Mouse (Mus musculus): Measurements from ENCODE around the gene Adgrb3. TPM values are rescaled to one million over a fixed set of nuclear protein-coding genes. Genes with fewer than 3 reads are reported as not detected.

The Adgrb3 gene
- polyA plus RNA-seq, 1 experiment from 2014 or later = not detected

DNA sequence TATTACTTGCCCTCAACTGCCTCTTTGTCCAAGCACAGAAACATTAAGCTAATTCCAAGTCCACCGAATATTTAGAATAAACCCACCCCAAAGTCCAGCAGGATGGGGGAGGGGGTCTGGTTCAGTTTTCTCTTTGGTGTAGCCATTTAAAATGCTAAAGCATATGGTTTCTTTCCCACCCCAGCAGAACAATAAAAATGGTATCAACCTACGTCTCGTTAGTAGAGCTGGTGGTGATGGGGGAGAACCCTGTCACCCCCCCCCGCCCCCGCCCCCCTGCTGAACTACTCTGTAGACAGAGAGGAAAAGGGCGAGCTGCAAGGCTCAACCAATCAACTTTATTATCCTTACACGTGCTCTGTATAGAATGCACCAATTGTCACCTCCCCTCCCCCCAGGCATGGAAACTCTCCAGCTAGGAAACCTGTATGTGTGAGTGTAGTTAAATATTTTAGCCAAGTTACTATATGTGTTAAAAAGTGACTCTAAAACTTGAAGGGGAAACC is 600.2 kb downstream of the Adgrb3 start:
- H3K27me3 ChIP-seq = no peaks in the 10 kb centered on the region
- DNase-seq (ENCODE audit: low read depth, low spot score) (no peak), ATAC-seq (no peak)
- in situ Hi-C loops (cut with MboI; ENCODE audit: low pct_unique_long_range_greater_than_20kb) = no loop called here
- TF ChIP-seq CTCF (IDR thresholded peaks at IDR 0.05) = no peak
- POLR2A ChIA-PET = no interaction called here
- CTCF ChIA-PET = no interaction called here

DNA sequence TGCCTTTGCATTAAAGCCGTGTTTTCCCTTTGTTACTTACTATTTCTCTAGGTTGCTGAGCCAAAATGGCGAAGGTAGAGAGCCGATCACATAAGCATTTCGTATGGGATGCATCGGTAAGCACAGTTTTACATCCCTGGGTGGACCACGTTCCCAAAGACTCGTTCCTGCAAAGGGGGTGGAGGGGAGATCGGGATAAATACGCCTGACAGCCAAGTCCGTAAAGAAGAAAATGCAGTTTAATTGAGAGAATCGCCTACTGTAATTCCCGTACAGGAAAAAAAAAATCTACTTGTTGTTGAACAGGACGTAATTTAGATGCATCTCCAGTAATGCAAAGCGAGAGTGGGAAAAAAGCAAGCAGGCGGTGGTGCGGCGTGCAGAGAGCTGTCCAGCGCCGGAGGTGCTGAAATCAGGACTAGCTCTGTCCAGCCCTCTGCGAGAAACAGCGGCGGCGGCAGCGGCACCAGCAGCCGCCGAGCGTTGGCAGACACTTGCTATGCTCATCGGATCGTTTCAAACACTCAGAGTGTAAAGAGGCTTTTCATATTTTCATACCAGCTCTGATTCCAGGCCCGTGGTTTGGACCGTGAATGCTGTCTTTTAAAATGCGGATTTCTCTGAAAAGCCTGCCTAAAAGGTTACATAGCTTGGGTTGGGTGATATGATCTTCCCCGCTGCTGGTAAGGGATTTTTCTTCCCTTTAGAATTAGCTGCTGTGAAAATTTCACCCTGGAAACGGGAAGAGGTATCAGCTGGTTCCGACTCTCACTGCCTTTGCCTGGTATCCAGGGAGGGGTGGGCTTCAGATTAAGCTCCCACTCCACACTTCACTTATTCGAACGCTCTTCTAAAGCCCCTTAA is 600.9 kb downstream of the Adgrb3 start:
- ChIA-PET POLR2A (no interaction called here), CTCF (no interaction called here)
- ATAC-seq = peak; percentile 62

DNA sequence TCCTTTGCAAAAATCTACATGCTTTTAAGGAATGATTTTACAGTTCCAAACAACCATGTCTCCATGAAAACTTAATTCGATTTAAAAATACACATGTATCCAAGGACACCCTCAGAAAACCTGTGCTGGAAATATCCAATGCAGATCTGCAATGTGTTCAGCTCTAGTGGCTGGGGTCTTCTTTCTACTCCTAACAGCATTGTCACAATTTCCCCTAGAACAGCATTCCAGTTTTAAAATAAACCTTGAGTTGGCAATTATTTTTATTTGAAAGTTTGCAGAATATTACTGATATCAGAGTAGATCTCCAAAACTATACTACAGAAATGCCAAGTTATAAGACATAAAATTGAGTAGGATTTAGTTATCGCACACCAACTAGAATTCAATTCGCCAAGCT is 601.6 kb downstream of the Adgrb3 start:
- no peak for TF ChIP-seq CTCF (IDR thresholded peaks at IDR 0.05)
- ChIA-PET POLR2A (no interaction called here), CTCF (no interaction called here)
- DNase-seq (ENCODE audit: low read depth, low spot score) (no peak), ATAC-seq (no peak)
- in situ Hi-C loops (cut with MboI; ENCODE audit: low pct_unique_long_range_greater_than_20kb) = no loop called here
- no peaks in the 10 kb centered on the region for H3K27me3 ChIP-seq

More for the DNA sequence above, 600.9 kb downstream of the Adgrb3 start:
- no peaks in the 10 kb centered on the region for H3K27me3 ChIP-seq
- no peak for DNase-seq (ENCODE audit: low read depth, low spot score)
- in situ Hi-C loops (cut with MboI; ENCODE audit: low pct_unique_long_range_greater_than_20kb) = no loop called here
- TF ChIP-seq CTCF (IDR thresholded peaks at IDR 0.05) = no peak

DNA sequence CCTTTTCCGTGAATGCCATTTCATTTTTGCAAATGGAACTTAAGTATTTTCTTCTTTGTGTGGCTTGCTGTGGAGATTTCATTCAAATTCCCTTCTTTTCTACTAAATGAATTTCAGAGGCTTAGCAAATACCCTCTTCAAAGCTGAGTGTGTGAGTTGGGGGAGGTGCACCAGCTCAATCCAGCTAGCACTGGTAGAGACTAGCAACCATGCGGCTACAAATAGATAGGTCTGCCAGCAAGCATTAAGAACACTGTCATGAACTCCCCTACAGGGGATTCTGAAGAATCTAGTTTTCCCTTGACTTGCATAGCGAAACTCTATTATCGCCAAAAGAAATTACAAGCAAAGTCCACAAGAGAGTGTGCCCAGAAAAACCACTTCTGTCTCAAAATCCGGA is 624.9 kb downstream of the Adgrb3 start:
- ChIA-PET CTCF (no interaction called here), POLR2A (no interaction called here)
- H3K27me3 ChIP-seq = no peaks in the 10 kb centered on the region
- ATAC-seq (no peak), DNase-seq (ENCODE audit: low read depth, low spot score) (no peak)
- no peak for TF ChIP-seq CTCF (IDR thresholded peaks at IDR 0.05)
- in situ Hi-C loops (cut with MboI; ENCODE audit: low pct_unique_long_range_greater_than_20kb) = no loop called here

DNA sequence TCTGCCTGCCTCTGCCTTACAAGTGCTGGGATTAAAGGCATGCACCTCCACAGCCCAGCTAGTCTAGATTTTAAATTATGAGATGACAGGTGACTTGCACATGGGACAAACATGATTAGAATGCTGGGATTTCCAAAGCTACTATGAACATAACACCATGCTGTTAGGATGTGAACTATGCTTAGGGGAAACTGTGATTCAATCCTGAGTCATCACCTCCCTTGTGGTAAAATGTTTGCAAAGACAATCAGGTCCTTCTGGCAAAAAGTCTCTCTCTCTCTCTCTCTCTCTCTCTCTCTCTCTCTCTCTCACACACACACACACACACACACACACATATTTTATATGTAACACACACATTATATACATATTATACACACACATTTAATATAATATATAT is 630.1 kb downstream of the Adgrb3 start:
- no peak for TF ChIP-seq CTCF (IDR thresholded peaks at IDR 0.05)
- ATAC-seq (no peak), DNase-seq (ENCODE audit: low read depth, low spot score) (no peak)
- CTCF ChIA-PET = no interaction called here
- POLR2A ChIA-PET = no interaction called here
- in situ Hi-C loops (cut with MboI; ENCODE audit: low pct_unique_long_range_greater_than_20kb) = no loop called here
- no peaks in the 10 kb centered on the region for H3K27me3 ChIP-seq

DNA sequence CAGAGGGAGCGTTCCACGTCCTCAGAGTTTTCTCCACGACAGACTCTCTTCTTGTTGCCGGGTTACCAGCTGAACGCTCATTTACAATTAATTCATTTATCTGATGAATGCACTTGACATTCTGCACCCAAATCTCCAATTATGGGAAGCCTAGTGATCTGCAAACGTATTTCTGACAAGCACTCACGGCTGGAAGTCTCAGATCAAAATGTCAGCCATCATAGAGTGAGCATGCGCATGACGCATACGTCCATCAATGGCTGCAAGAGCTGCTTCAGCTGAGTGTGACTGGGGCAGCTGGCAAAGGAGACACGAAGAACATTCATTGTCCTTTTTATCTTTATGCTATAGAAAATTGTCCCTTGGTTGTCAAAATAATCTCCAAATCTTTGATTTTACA is 637.5 kb downstream of the Adgrb3 start:
- ATAC-seq (no peak), DNase-seq (ENCODE audit: low read depth, low spot score) (no peak)
- H3K27me3 ChIP-seq = no peaks in the 10 kb centered on the region
- CTCF ChIA-PET = no interaction called here
- TF ChIP-seq CTCF (IDR thresholded peaks at IDR 0.05) = no peak
- POLR2A ChIA-PET = no interaction called here
- in situ Hi-C loops (cut with MboI; ENCODE audit: low pct_unique_long_range_greater_than_20kb) = no loop called here

DNA sequence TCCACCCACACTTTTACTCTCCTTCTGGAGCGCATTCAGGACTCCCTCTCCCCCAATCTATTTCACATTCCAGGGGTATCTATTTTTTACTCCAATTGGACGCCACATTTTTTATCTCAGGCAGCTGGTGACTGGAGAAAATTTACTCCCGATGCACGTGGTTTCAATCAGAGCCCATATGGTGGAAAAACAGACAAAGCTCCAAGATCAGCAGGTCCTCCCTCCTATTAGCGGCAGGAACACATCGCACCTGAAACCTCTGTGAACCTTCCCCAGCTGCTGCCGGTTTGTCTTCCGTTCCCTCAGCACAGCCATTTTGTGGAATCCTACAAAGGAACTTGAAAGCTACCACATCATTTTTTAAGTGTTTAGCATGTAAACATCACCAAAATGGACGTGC is 640.2 kb downstream of the Adgrb3 start:
- ATAC-seq (no peak), DNase-seq (ENCODE audit: low read depth, low spot score) (no peak)
- in situ Hi-C loops (cut with MboI; ENCODE audit: low pct_unique_long_range_greater_than_20kb) = no loop called here
- ChIA-PET CTCF (no interaction called here), POLR2A (no interaction called here)
- no peak for TF ChIP-seq CTCF (IDR thresholded peaks at IDR 0.05)
- peaks cover 3% of the 10 kb centered on the region for H3K27me3 ChIP-seq

DNA sequence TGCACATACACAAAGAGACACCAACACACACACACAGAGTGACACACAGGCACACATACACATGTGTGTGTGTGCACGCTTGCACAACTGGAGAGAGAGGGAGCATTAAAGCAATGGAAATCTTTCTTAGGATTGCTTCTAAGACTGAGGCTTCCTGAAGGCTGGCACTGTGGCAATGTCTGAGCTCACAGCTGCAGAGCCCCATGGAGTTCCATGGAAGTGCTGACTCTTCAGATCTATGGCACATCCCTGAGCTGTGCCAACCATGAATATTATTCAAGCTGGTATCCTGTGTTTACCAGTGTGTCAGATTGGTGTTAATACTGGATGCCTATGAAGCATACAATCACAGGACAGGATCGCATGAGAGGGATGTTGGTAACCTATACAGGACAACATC is 643.6 kb downstream of the Adgrb3 start:
- TF ChIP-seq CTCF (IDR thresholded peaks at IDR 0.05) = no peak

DNA sequence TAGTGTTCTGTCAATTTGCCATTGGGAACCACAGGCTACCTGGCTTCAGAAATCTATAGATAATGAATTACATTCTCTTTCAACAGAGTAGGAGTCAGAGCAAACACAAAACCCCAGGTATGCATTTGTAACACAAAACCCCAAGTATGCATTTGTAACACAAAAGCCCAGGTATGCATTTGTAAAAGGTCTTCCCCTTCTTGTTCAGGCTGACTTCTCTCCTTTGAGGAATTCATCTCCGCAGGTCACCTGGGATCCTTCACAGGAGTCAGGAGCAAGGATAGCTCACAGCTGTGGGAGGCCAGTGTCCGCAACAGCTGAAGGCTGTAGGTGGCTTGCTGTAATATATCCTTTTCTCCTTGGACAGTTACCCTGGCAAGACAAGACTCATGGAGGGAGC is 647.6 kb downstream of the Adgrb3 start:
- ChIA-PET CTCF (no interaction called here), POLR2A (no interaction called here)
- DNase-seq (ENCODE audit: low read depth, low spot score) = no peak
- H3K27me3 ChIP-seq = peaks cover 4% of the 10 kb centered on the region
- no peak for ATAC-seq
- in situ Hi-C loops (cut with MboI; ENCODE audit: low pct_unique_long_range_greater_than_20kb) = no loop called here
- TF ChIP-seq CTCF (IDR thresholded peaks at IDR 0.05) = no peak

More for the DNA sequence above, 643.6 kb downstream of the Adgrb3 start:
- no peak for DNase-seq (ENCODE audit: low read depth, low spot score)
- peaks cover 4% of the 10 kb centered on the region for H3K27me3 ChIP-seq
- in situ Hi-C loops (cut with MboI; ENCODE audit: low pct_unique_long_range_greater_than_20kb) = no loop called here
- ChIA-PET POLR2A (no interaction called here), CTCF (no interaction called here)
- no peak for ATAC-seq

DNA sequence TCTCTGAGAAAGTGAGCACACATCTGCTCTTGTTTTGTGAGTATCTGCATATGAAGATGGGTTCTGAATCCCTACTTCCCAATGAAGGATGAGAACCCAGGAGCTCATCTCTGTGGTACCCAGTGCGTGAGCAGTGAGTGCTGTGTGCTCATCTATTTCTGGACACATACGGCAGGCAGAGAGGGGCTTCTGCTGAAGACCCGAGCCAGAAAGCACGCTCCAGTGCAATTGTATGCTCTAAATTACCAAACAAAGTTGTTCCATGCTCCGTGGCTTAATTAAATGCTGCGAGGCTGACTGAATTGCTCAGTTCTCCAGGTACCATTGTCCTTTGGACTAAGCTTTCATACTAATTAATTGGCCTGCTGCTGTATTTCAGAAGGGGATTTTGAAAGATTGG is 648.9 kb downstream of the Adgrb3 start:
- ATAC-seq (no peak), DNase-seq (ENCODE audit: low read depth, low spot score) (no peak)
- no peak for TF ChIP-seq CTCF (IDR thresholded peaks at IDR 0.05)
- in situ Hi-C loops (cut with MboI; ENCODE audit: low pct_unique_long_range_greater_than_20kb) = no loop called here
- ChIA-PET CTCF (no interaction called here), POLR2A (no interaction called here)
- H3K27me3 ChIP-seq = peaks cover 4% of the 10 kb centered on the region

DNA sequence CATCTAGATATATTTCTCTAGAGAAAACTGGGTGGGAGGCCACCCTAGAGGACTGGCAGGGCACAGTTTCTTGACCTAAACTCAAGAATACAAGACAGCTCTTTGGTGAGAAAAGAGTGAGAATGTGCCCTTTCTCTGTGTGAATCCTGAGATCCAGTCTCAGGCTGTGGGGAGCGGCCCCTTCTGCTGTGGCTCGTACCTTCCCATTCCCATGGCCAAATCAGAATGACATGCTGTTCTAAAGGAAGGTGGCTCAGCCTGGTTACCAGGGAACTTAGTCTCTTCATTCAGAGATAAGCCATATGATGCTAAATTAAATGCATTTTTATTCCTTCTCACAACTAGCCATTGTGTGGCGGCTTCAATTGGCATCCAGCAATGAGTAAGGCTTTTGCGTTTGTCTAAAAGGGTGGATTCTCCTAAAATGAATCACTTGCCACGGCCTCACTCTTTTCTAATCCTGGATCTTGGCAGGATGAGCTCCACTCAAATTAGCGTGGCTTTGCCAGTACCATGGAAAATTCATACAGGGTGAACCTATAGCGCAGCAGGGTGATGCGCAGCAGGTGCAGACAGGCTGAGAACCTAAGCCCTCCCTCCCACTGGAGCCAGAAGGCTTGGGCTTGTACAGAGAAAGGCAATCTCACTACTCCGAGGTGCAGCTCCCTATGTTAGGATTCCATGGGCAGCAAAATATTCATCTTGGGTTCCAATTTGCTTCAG is 649.5 kb downstream of the Adgrb3 start:
- in situ Hi-C loops (cut with MboI; ENCODE audit: low pct_unique_long_range_greater_than_20kb) = no loop called here
- ChIA-PET CTCF (no interaction called here), POLR2A (no interaction called here)
- DNase-seq (ENCODE audit: low read depth, low spot score) (no peak), ATAC-seq (no peak)
- TF ChIP-seq CTCF (IDR thresholded peaks at IDR 0.05) = no peak
- peaks cover 4% of the 10 kb centered on the region for H3K27me3 ChIP-seq

Data from Patski (cell line).